Mouse (Mus musculus) liver, postnatal 0 days (tissue): ENCODE measurements around the gene Pard3.

Experiments
- CTCF ChIP-seq: sonication (generic); IDR thresholded peaks from 2 replicates; pipeline ENCODE4 v1.5.1; 2016; ENCODE audit warnings: antibody characterized with exemption, low read depth
- EP300 ChIP-seq: IDR thresholded peaks from 2 replicates; pipeline ENCODE4 v1.6.1; 2016; ENCODE audit warnings: antibody characterized with exemption, low read depth, mild to moderate bottlenecking

DNA sequence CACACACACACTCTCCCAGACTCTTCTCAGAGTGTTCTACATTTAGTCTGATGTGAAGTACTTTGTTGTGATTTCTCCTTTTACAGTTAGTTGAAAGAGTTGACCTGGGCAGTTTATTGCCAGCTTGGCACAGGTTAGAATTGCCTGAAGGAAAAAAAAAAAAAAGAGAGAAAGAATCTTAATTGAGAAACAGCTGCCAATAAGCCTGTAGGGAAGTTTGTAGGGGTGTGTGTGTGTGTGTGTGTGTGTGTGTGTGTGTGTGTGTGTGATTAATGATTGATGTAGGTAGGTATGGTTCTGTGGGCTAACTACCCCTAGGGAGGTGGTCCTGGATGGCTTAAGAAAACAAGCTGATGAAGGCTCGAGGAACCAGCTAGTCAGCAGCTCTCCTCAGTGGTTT lies 252.1 kb downstream of the Pard3 start:
- TF ChIP-seq CTCF (no peak), EP300 (no peak)
